Mouse (Mus musculus) thymus, postnatal 10 days (tissue): ENCODE results near the gene Calhm6.
A peak's percentile ranks its signal among the peaks of the same experiment; 100 is the strongest.

ENCODE experiments used
- DNase-seq, 2 experiments: peaks; one replicate each; pipeline ENCODE4 v3.0.0; 2021; ENCODE audit warnings: low spot score in 2 of 2

Calhm6 gene

GRCm38 (mm10) chr10:34110863-34111465, 16.8 kb downstream of the Calhm6 start:
- DNase-seq = peak in 1 of 2 experiments; percentile 17

- DNase-seq = peak in 1 of 2 experiments; percentile 8
Observed at GRCm38 (mm10) chr10:34096418-34096883, 31.3 kb downstream of the Calhm6 start, which contains the start of gene Calhm5. Gene Calhm5, minus strand, starts transcription at chr10:34096519.

GRCm38 (mm10) chr10:34095964-34096363, 31.8 kb downstream of the Calhm6 start:
- no peak for DNase-seq

- DNase-seq = no peak
Observed at GRCm38 (mm10) chr10:34095147-34095546, 32.6 kb downstream of the Calhm6 start.

GRCm38 (mm10) chr10:34091888-34092287, 35.9 kb downstream of the Calhm6 start:
- no peak for DNase-seq

GRCm38 (mm10) chr10:34090481-34090880, 37.3 kb downstream of the Calhm6 start:
- DNase-seq = no peak

- DNase-seq = no peak
Observed at GRCm38 (mm10) chr10:34089517-34089916, 38.3 kb downstream of the Calhm6 start.

- DNase-seq = no peak
Observed at GRCm38 (mm10) chr10:34088515-34088914, 39.3 kb downstream of the Calhm6 start.

GRCm38 (mm10) chr10:34086514-34086913, 41.3 kb downstream of the Calhm6 start:
- no peak for DNase-seq
